Mouse (Mus musculus) ES-E14 (cell line): ENCODE data around the gene Csrp1. TPM values are rescaled to one million over a fixed set of nuclear protein-coding genes. Genes with fewer than 3 reads are reported as not detected.

ENCODE experiments used
- DNase-seq: peaks from one replicate; pipeline ENCODE4 v3.0.0-alpha.2; 2013; ENCODE audit warnings: low read depth, low spot score
- H3K27ac ChIP-seq: 2 replicates; pipeline ENCODE4 v1.5.1; 2012; ENCODE audit warnings: low read depth, mild to moderate bottlenecking, low read length, moderate library complexity, mixed read lengths; ENCODE audit not compliant: poor library complexity, insufficient read depth, severe bottlenecking
- H3K36me3 ChIP-seq: 2 replicates; pipeline ENCODE4 v1.6.1; 2012; ENCODE audit warnings: mild to moderate bottlenecking, low read length, moderate library complexity, mixed read lengths; ENCODE audit not compliant: control insufficient read depth, poor library complexity, insufficient read depth, severe bottlenecking
- H3K4me1 ChIP-seq, 2 experiments: fragments of 150-350 bp in 1 of 2; sonication (generic) in 1 of 2; 2 replicates each; pipeline ENCODE4 v1.6.1; 2012; ENCODE audit warnings: low read length in 2 of 2, mild to moderate bottlenecking in 1 of 2, mixed read lengths in 1 of 2; ENCODE audit not compliant: control insufficient read depth in 2 of 2, insufficient read depth in 2 of 2, poor library complexity in 1 of 2
- H3K4me3 ChIP-seq, 2 experiments: fragments of 150-350 bp in 1 of 2; sonication (generic) in 1 of 2; 2 replicates each; pipeline ENCODE4 v1.5.1; 2012; ENCODE audit warnings: low read length in 2 of 2, low read depth in 1 of 2, mild to moderate bottlenecking in 1 of 2, mixed read lengths in 1 of 2; ENCODE audit not compliant: insufficient read depth in 1 of 2, poor library complexity in 1 of 2, severe bottlenecking in 1 of 2
- H3K9ac ChIP-seq: 2 replicates; pipeline ENCODE4 v1.6.1; 2012; ENCODE audit warnings: low read depth, mild to moderate bottlenecking, low read length, mixed read lengths; ENCODE audit not compliant: poor library complexity, insufficient read depth, severe bottlenecking
- H3K9me3 ChIP-seq: fragments of 150-350 bp; sonication (generic); 2 replicates; pipeline ENCODE4 v1.6.1; 2012; ENCODE audit warnings: low read depth, mild to moderate bottlenecking, low read length; ENCODE audit not compliant: control insufficient read depth, insufficient read depth
- CHD2 ChIP-seq: IDR thresholded peaks from 2 replicates; pipeline ENCODE4 v1.6.1; 2014; ENCODE audit warnings: mild to moderate bottlenecking, low read depth, low read length, inconsistent platforms
- HCFC1 ChIP-seq: IDR thresholded peaks from 2 replicates; pipeline ENCODE4 v1.6.1; 2012; ENCODE audit warnings: low read length, inconsistent platforms, borderline replicate concordance; ENCODE audit not compliant: insufficient read depth
- MAFK ChIP-seq: IDR thresholded peaks from 2 replicates; pipeline ENCODE4 v1.6.1; 2014; ENCODE audit warnings: mild to moderate bottlenecking, low read depth, low read length, inconsistent platforms; ENCODE audit not compliant: insufficient read depth
- ZC3H11A ChIP-seq: IDR thresholded peaks from 2 replicates; pipeline ENCODE4 v1.6.1; 2012; ENCODE audit warnings: low read depth, mild to moderate bottlenecking, inconsistent platforms, low read length, borderline replicate concordance
- ZNF384 ChIP-seq: IDR thresholded peaks from 2 replicates; pipeline ENCODE4 v1.6.1; 2012; ENCODE audit warnings: low read depth, low read length, inconsistent platforms
- in situ Hi-C, 2 experiments: fragments of 600-800 bp; cut with MboI; formaldehyde crosslinking; loops; one replicate each; pipeline ENCODE4 v1.15.1; 2025; ENCODE audit warnings: low sequenced_read_pairs in 2 of 2, inconsistent platforms in 1 of 2; ENCODE audit not compliant: unreplicated experiment in 2 of 2
- total RNA-seq: library from RNA; depleted of rRNA; stranded (reverse); fragments of 300-350 nt; gene quantifications from 2 replicates; pipeline ENCODE4 v1.2.3, GENCODE M21; 2012

Csrp1 gene
- total RNA-seq, 1 experiment: 131 TPM

DNA sequence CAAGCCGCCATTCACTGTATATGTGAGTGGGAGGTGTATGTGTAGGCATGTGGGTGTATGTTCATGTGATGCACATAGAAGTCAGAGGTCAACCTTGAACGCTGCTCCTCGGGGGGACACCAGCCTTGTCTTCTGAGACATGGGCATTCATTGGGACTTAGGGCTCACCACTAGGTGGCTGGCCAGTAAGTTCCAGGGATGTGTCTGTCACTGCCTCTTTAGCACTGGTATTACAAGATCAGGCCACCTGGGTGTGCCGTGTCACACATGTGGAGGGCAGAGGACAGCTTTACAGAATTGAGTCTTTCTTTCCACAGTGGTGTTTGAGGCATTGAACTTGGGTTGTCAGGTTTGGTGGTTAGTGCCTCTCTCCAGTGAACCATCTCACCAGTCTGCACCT, 22.4 kb upstream of the Csrp1 start:
- Histone ChIP-seq H3K27ac (no peak overlapping the region; the same call in 1 of the 2 replicates), H3K9me3 (no peaks in the 10 kb centered on the region), H3K4me1 (peaks cover 1 to 3% of the 10 kb centered on the region in 2 experiments; a peak in 1 of 4 replicates), H3K4me3 (no peak overlapping the region), H3K9ac (no peak overlapping the region), H3K36me3 (no peaks in the 10 kb centered on the region)
- in situ Hi-C loops: no loop called here
- no peak for TF ChIP-seq HCFC1
- no peak for TF ChIP-seq ZC3H11A
- TF ChIP-seq MAFK: no peak
- TF ChIP-seq CHD2: no peak
- no peak for TF ChIP-seq ZNF384
- DNase-seq: no peak

DNA sequence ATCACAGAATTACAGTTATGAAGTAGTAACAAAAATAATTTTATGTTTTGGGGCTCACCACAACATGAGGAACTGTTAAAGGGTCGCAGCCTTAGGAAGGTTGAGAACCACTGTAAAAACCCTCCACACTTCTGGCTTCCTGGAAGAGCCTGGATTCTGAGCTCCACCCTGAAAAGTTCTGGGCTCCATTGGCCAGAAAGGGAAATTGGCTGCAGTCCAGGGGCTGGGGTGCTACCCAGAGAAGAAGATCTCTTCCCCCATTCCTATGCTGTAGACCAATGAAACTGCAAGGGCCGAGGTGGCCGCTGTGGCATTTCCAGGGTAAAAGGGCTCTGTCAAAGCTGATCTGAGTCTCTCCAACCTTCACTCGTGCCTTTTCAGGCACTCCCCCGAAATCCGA, 21.8 kb upstream of the Csrp1 start:
- H3K36me3 ChIP-seq: no peaks in the 10 kb centered on the region
- no peaks in the 10 kb centered on the region for H3K9me3 ChIP-seq
- in situ Hi-C loops: no loop called here
- H3K4me1 ChIP-seq: peaks cover 1 to 3% of the 10 kb centered on the region in 2 experiments; a peak in 1 of 4 replicates
- DNase-seq: no peak
- no peak for TF ChIP-seq MAFK
- no peak for TF ChIP-seq ZC3H11A
- TF ChIP-seq ZNF384: no peak
- TF ChIP-seq HCFC1: no peak
- no peak for TF ChIP-seq CHD2
- H3K9ac ChIP-seq: no peak overlapping the region
- peak overlapping the region in 1 of 2 experiments; percentile 4; a peak in 1 of 4 replicates for H3K4me3 ChIP-seq
- no peak overlapping the region for H3K27ac ChIP-seq

DNA sequence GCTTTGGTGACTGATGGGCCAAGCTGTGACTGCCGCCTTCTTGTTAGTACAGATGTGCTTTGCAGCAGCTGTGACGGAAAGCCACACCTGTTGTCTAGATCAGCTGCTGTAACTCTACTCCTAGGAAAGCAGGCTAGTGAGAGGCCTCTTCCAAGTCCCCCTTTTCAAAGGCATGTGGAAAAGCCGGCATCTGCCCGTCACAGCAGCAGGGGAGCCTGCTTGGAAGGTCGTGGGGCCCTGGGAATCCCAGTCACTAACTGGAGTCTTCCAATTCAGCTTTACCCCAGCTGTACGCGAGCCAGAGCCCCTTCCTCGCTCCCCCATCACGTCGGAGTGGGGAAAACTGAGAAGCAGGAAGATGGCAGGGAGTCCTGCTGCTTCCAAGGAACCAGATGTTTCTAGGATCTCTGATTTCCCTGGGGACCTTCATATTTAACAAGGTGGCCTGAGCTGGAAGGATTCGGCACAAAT, 21.4 kb upstream of the Csrp1 start:
- peak overlapping the region; percentile 38 for H3K9ac ChIP-seq
- H3K4me3 ChIP-seq: peak overlapping the region; percentile 4 to 28; a peak in 3 of 4 replicates
- no peak overlapping the region for H3K27ac ChIP-seq
- no peak for DNase-seq
- H3K4me1 ChIP-seq: peaks cover 1 to 3% of the 10 kb centered on the region in 2 experiments; a peak in 1 of 4 replicates
- in situ Hi-C loops: no loop called here
- no peak for TF ChIP-seq ZC3H11A
- TF ChIP-seq HCFC1: no peak
- no peak for TF ChIP-seq MAFK
- TF ChIP-seq ZNF384: no peak
- no peak for TF ChIP-seq CHD2
- H3K9me3 ChIP-seq: no peaks in the 10 kb centered on the region
- no peaks in the 10 kb centered on the region for H3K36me3 ChIP-seq

DNA sequence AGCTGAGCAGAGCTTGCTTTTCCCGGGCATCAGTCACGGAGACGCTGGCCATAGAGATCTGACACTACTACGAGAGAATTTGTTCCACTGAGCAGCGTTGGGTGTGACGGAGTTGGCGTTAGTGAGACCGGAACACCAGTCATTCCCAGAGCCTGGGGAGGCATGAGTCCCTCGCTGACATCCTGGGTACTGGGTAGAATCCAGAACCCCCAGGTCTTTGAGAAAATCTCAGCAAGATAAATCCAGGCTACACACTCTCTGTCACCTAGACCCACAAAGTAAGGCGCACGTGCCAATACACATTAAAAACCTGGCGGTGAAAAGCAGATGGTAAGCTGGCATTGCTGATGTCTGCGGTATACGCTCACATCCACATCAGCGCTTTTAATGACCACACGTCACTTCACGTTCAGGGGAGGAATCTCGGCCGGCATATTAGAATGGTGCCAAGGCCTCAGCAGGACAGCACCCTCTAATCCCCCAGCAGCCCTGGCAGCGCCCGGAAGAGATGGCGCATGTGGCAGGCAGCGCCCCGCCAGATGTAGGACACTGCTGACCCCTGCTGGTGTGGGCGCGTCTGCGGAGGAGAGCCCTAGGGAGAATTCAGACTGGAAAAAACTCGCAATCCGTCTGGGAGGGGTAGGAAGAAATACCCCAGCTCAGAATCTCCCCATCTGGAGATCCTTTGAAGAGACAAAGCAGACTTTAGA, 20.7 kb upstream of the Csrp1 start:
- H3K36me3 ChIP-seq: no peaks in the 10 kb centered on the region
- TF ChIP-seq ZNF384 (no peak; the same call in 1 of the 2 replicates), ZC3H11A (no peak), MAFK (no peak), CHD2 (no peak), HCFC1 (no peak)
- DNase-seq: no peak
- H3K4me1 ChIP-seq: peaks cover 1 to 3% of the 10 kb centered on the region in 2 experiments; a peak in 1 of 4 replicates
- H3K27ac ChIP-seq: no peak overlapping the region
- in situ Hi-C loops: no loop called here
- peak overlapping the region; percentile 0; the same call in 1 of the 2 replicates for H3K9ac ChIP-seq
- H3K9me3 ChIP-seq: no peaks in the 10 kb centered on the region
- peak overlapping the region in 1 of 2 experiments; percentile 28; a peak in 2 of 4 replicates for H3K4me3 ChIP-seq
